Mouse (Mus musculus): ENCODE measurements around the gene Fpgs. TPM values are rescaled to one million over a fixed set of nuclear protein-coding genes. Genes with fewer than 3 reads are reported as not detected.

Fpgs gene
- total RNA-seq, 1 experiment from 2014 or later, result 27.0 TPM

DNA sequence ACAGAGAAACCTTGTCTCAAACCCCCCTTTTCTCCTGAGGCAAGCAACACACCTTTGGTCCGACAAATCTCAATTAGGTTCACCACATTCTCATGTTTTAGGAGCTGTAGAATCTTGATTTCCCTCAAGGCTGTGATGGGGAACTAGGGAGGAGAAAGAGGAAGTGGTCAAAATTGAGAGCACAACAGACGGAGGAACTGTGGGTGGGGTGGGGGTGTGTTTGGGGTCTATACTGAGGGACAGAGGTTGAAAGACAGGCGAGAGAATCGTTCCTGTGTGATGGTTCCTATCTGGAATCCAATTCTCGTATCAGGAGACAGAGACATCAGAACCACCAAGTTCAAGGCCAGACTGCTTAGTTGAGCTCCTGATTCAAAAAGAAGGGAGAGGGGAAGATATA, 6.5 kb upstream of the Fpgs start:
- ATAC-seq (replicated peaks in 1 of 2; ENCODE audit: insufficient read depth in 1 of 2, low FRiP score in 2 of 2, low TSS enrichment in 1 of 2, low read depth in 1 of 2, poor library complexity in 2 of 2, severe bottlenecking in 2 of 2), result 0 out of 4 replicates have a peak, but pooled peaks of 1 of the 2 experiments have one; percentile 14

DNA sequence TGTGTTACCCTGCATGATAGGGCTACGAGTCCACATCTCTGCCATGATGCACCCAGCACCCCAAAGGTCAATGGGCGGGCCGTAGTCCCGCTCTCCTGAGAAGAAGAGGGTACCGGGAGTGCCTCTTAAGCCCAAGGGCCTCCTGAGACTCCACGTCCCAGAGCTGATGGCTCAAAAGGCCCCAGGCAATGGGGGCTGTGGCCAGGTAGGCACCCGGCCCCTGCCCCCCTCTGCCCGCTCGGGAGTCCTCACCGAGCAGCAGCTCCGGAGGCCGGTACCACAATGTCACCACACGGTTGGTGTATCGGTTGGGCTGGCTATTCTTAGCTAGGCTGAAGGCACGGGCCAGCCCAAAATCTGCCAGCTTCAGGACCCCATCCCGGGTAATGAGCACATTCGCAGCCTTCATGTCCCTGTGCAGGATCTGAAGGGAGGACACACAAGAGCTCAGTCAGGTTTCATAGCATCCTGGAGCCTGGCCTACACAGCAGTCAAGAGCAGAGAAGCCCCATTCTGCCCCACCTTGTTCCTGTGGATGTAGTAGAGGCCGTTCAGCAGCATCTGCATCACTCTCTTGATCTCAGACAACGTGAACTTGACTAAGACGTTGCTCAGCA, 5.7 kb upstream of the Fpgs start:
- no peak for ATAC-seq (replicated peaks in 1 of 2; ENCODE audit: insufficient read depth in 1 of 2, low FRiP score in 2 of 2, low TSS enrichment in 1 of 2, low read depth in 1 of 2, poor library complexity in 2 of 2, severe bottlenecking in 2 of 2)

DNA sequence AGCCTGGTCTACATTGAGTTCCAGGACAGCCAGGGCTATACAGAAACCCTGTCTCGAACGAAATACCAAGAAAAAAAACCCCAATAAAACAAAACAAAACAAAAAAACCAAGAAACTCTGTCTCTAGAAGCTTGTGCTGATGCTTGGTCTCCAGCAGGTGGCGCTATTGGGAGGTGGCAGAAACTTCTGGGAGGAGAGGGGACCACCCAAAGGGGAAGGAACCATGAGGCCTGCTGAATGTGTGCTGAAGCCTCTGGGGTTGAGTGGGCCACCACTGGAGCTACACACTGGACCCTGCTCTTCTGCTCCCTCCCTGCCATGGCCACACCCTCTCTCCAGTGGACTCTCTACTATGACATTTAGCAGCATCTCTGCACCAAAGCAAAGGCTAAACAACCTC, 4.7 kb upstream of the Fpgs start:
- peak; percentile 15 to 50; a peak in 1 of 4 replicates for ATAC-seq (replicated peaks in 1 of 2; ENCODE audit: insufficient read depth in 1 of 2, low FRiP score in 2 of 2, low TSS enrichment in 1 of 2, low read depth in 1 of 2, poor library complexity in 2 of 2, severe bottlenecking in 2 of 2)

DNA sequence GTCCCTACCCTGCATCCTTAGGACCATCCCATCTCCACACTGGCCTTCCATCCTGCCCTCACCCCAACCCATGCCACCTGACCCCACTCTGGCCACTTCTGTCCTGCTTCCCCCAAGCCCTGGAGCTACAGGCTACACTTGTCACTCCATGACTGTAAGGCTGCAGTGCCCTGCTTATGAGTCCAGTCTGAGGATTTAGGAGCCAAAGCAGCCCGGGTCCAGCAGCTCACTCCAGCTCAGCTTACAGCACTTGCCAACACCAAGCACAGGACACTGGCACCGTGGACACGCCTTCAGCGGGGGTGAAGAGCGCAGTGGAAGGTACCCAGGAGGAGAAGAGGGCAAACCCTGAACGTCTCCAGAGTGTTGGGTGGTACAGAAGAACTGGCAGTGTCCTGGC, 3.0 kb upstream of the Fpgs start:
- no peak for ATAC-seq (replicated peaks in 1 of 2; ENCODE audit: insufficient read depth in 1 of 2, low FRiP score in 2 of 2, low TSS enrichment in 1 of 2, low read depth in 1 of 2, poor library complexity in 2 of 2, severe bottlenecking in 2 of 2)

DNA sequence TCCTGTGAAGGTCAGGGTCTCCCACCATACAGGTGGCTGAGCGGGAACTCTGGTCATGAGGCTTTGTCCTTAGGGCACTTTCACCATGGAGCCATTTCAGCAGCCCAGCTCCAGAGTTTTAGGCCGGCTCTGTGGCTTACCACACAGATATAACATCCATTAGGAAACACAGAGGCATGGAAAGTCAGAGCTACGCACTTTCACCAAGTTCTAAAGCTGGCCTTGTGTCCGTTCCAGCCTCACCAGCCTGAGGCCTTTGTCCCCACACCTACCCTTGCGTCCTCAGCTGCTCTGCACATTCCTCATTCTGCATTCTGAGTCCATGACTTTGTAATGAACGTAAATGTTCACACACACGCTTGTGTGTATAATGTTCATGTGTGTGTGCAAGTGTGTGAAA, 1.1 kb upstream of the Fpgs start:
- no peak for ATAC-seq (replicated peaks in 1 of 2; ENCODE audit: insufficient read depth in 1 of 2, low FRiP score in 2 of 2, low TSS enrichment in 1 of 2, low read depth in 1 of 2, poor library complexity in 2 of 2, severe bottlenecking in 2 of 2)

DNA sequence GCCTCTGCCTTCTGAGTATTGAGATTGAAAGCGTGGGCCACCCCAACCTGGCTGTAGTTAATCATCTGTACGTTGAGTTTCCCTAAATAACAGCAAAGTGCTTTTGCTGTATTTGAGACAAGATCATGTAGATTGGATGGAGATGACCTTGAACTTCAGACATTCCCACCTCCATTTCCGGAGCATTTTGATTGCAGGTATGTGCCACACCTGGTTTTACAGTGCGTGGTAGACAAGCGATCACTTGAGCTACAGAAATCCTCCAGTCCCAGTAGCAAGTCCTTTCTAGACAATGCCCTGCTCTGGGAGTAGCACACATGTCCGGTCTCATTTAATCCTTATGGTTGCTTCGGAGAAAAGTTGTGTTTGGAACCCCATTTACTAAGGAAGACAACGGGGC, 899 bp downstream of the Fpgs start:
- no peak for ATAC-seq (replicated peaks in 1 of 2; ENCODE audit: insufficient read depth in 1 of 2, low FRiP score in 2 of 2, low TSS enrichment in 1 of 2, low read depth in 1 of 2, poor library complexity in 2 of 2, severe bottlenecking in 2 of 2)

DNA sequence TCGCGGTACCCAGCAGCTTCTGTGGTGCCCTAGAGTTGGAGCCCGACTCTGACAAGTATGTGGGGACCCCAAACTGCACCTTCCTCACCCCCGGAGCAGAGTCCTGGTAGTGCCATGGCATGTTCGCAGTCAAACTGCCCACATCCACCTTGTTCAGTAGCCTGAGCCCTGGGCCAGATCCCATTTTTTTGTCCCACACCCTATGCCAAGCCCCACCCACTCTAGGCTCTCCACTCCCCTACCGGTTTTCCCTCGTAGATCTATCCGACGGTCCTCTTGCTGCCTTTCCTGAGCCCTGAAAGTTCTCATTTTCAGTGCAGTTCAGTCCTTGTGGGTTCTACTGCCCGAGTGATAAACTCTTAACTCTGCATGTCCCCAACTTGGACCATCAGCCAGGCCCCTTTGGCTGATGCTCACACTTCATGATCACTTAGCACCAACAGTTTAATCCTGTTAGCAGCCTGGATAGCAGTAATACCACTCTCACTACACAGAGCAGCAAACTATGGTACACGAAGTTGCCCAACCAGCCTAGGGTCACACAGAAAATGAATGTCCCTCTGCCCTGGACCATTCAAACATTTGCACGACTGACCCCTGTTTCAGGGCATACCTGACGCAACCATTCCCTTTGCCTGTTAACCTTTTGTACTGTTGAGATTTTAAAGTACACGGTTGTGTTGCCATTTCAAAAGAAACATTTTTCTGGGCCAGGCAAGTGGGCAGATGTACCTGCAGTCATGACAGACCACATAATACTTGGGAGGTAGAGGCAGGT, 2.8 kb downstream of the Fpgs start:
- no peak for ATAC-seq (replicated peaks in 1 of 2; ENCODE audit: insufficient read depth in 1 of 2, low FRiP score in 2 of 2, low TSS enrichment in 1 of 2, low read depth in 1 of 2, poor library complexity in 2 of 2, severe bottlenecking in 2 of 2)

DNA sequence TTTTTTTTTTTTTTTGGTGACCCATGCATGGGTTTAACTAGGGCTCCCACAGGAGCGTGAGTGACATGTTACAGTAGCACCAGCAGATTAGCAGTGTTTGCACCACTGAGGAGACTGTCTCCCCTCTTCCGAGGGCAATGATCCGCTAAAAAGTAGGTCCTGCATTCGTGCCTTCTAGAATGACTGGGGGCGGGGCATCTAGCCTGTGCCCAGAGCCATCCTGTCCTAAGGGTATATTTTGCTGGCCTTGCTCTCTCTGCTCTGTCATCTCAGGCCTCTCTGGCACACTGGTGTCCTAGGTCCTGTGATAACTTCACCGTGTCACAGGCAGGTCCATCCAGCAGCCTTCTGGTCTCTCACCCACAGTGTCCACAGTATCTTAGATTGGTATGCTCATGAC, 4.3 kb downstream of the Fpgs start:
- no peak for ATAC-seq (replicated peaks in 1 of 2; ENCODE audit: insufficient read depth in 1 of 2, low FRiP score in 2 of 2, low TSS enrichment in 1 of 2, low read depth in 1 of 2, poor library complexity in 2 of 2, severe bottlenecking in 2 of 2)

DNA sequence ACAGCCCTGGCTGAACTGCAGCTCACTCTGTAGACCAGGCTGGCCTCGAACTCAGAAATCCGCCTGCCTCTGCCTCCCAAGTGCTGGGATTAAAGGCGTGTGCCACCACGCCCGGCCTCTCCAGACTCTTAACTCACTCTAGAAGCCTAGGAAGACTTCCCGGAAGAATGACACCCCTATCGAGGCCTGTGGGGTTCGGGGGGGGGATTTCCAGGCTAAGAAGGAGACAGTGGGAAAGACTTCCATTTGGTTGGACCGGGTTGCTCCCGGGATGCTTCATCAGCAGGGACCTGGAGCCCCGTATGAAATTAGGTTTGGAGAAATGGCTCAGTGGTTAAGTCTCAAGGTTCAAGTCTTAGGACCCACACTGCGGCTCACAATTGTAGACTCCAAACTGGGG, 9.3 kb downstream of the Fpgs start:
- ATAC-seq (replicated peaks in 1 of 2; ENCODE audit: insufficient read depth in 1 of 2, low FRiP score in 2 of 2, low TSS enrichment in 1 of 2, low read depth in 1 of 2, poor library complexity in 2 of 2, severe bottlenecking in 2 of 2), result no peak

DNA sequence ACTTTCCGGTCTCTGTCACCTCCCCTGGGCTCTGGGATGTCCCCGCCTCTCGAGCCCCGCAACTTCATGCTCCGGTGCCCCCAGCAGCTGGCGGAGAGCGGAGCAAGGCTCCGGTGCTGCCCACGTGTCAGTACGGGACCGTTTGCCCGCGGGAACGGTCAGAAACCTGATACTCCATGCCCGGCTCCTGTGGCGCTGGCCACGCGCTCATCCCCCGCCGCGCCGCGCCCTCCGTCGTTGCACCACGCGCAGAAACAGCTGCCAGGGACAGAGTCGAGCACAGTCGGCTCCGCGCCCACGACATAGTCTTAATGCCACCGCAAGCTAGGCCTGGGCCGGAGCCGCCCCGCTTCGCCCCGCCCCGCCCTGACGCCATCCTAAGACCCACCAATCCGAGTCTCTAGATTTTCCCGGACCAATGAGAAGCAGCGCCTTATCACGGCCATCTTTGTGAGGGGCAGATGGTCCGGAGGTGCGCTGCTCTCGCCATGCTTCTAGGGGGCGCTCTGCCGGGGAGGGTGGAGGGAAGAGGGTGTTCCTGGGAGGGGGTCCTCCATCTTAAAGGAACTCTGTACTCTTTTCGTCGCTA, 10.0 kb downstream of the Fpgs start:
- ATAC-seq (replicated peaks in 1 of 2; ENCODE audit: insufficient read depth in 1 of 2, low FRiP score in 2 of 2, low TSS enrichment in 1 of 2, low read depth in 1 of 2, poor library complexity in 2 of 2, severe bottlenecking in 2 of 2), result peak; percentile 97

DNA sequence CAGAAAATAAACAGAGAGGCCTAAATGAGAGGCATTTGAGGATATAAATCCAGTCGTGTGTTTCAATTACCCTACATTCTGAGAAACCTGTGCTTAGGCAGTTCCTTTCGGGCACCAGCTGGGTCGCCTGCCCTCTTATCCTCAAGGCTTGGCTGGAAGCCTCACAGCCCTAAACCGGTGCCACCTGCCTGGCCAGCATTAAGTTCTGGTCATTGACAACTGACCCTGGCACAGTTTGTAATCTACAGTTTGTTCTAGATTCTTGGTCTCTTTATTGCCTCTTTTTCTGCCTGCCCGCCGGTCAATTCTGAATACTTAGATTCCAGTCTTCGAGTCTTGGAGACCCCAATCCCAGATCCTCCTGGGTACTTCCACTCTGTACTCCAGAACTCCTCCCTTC, 10.7 kb downstream of the Fpgs start:
- ATAC-seq (replicated peaks in 1 of 2; ENCODE audit: insufficient read depth in 1 of 2, low FRiP score in 2 of 2, low TSS enrichment in 1 of 2, low read depth in 1 of 2, poor library complexity in 2 of 2, severe bottlenecking in 2 of 2), result no peak

DNA sequence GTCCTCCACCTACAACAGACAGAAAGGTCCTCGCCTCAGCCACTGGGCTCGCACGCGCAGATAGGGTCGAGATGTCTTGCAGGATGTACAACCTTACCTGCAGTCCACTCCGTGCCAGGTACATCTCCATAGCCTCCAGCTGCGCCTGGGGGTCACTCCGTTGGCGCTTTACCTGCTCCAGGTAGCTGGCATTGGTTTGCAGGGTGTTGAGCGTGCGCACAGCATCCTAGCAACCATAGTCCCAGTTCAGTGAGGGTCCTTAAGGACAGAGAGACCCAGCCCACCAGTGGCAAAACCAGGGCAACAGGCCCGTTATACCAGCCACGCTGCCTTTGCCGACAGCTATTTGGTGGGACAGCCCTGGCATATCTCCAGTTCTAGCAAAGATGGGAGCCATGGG, 11.4 kb downstream of the Fpgs start:
- no peak for ATAC-seq (replicated peaks in 1 of 2; ENCODE audit: insufficient read depth in 1 of 2, low FRiP score in 2 of 2, low TSS enrichment in 1 of 2, low read depth in 1 of 2, poor library complexity in 2 of 2, severe bottlenecking in 2 of 2)

DNA sequence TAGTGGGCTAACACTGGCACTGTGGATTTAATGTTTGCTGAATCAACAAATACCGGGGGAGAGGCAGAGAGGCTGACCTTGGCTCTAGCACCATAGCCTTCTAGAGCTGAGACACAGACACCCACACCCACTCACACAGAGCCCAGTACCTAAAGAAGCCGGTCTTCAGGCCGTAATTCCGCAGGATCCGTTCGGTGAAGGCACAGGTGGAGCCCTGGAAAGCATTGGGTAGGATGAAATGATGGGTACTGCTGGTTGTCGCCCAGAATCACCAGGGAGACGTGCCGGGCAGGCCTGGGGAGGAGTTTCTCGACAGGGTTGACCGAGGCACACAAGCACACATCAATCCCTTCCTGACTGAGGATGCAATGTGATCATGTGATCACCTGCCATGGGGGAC, 12.9 kb downstream of the Fpgs start:
- ATAC-seq (replicated peaks in 1 of 2; ENCODE audit: insufficient read depth in 1 of 2, low FRiP score in 2 of 2, low TSS enrichment in 1 of 2, low read depth in 1 of 2, poor library complexity in 2 of 2, severe bottlenecking in 2 of 2), result no peak

DNA sequence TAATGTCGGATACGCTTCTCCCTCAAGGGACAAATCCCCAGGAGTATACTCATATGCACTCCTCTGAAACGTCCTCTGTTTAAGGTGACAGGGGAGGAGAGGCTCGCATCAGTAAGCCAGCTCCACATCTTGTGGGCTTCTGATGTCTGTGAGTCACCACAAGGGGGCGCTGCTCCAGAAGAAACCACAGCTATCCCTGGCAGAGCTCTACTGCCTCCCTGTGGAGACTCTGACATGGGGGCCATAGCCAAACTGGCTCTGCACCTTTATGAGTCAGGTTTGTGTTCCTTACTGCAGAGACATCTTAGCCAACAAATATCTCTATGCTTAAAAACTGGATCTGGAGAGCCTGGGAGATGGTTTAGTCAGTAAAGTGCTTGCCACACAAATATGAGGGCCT, 14.5 kb downstream of the Fpgs start:
- peak; percentile 55 to 62 for ATAC-seq (replicated peaks in 1 of 2; ENCODE audit: insufficient read depth in 1 of 2, low FRiP score in 2 of 2, low TSS enrichment in 1 of 2, low read depth in 1 of 2, poor library complexity in 2 of 2, severe bottlenecking in 2 of 2)

DNA sequence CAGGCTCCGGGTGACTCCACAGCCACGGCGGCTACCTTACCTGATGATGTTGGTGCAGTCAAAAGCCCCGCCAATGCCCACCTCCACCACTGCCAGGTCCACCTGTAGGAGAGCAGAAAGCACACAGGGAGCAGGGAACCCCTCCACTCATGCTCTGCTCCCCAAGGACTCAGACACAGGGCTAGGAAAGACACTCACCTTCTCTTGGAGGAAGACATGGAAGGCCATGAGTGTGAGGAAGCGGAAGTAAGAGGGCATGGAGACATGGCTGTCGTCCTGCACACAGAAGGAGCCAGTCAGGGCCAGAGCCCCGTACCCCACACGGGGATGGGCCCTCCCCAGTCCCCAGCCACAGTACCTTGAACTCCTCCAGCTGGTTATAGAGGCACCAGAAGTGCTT, 16.4 kb downstream of the Fpgs start:
- ATAC-seq (replicated peaks in 1 of 2; ENCODE audit: insufficient read depth in 1 of 2, low FRiP score in 2 of 2, low TSS enrichment in 1 of 2, low read depth in 1 of 2, poor library complexity in 2 of 2, severe bottlenecking in 2 of 2), result no peak

DNA sequence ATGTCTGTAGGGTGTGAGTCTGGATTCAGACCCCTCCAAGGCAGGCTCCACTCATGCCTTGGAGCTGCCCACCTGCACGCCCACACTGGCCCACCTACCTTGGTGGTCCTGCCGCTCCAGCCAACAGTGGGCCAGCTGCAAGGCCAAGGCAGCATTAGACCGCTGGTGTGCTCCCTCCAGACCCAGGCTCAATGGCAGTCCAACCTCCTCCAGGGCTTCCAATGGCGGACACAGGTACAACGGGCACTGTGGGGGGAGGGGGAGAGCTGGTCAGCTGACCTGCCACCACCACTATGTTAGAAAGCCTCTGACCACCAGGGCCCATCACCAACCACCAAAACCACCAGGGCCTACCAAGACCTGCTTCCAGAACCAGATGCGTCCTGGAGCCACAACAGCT, 17.3 kb downstream of the Fpgs start:
- no peak for ATAC-seq (replicated peaks in 1 of 2; ENCODE audit: insufficient read depth in 1 of 2, low FRiP score in 2 of 2, low TSS enrichment in 1 of 2, low read depth in 1 of 2, poor library complexity in 2 of 2, severe bottlenecking in 2 of 2)

DNA sequence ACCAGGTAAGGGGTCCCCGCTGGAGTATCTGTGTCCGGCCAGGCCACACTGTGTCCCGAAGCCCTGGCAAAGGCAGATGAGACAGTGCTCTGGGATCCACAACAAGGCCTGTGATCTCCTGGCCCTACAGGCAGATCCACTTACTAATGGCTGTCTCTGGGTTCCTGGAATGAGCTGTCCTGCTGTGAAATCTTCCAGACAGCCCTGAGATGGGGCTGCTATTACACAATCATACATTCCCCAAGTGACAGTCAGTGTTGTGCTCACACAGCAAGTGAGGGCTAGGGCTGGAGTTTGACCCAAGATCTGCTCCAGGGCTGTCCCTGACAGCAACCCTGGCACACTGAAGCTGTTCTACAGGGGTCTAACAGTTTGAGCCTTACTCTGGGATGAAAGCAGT, 18.1 kb downstream of the Fpgs start:
- ATAC-seq (replicated peaks in 1 of 2; ENCODE audit: insufficient read depth in 1 of 2, low FRiP score in 2 of 2, low TSS enrichment in 1 of 2, low read depth in 1 of 2, poor library complexity in 2 of 2, severe bottlenecking in 2 of 2), result no peak

DNA sequence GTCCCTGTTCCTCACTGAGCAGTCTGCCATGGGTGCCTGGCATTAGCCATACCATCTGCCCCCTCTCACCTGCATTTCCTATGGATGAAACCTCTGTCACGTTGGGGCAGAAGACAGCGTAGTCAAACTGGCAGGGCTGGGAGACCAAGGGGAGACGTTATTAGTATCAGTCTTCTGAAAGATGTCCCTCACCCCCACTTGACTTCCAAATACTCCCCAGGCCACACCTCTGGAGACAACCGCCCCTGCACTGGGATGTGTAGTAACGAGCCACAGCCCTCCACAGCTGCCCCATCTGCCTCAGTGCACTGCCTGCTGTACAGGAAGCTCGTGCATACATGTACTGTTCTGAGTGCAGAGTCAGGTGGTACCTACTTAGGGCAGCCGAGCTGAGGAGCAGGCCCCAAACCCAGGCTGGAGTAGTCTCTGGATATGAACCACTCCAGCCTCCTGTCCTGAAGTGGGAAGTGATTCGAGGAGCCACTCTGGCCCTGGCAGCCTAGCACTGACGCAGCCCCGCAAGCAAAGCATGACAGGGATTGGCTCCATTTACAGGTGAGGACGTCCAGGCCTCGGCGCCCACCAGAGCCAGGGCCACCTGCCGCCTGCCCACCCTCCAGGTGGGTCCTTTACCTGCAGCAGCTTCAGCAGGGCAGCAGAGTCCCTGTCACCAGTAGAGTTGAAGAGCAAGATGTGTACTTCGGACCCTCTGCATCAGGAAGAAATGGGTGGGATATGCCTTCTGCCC, 19.1 kb downstream of the Fpgs start:
- ATAC-seq (replicated peaks in 1 of 2; ENCODE audit: insufficient read depth in 1 of 2, low FRiP score in 2 of 2, low TSS enrichment in 1 of 2, low read depth in 1 of 2, poor library complexity in 2 of 2, severe bottlenecking in 2 of 2), result no peak
